Mouse (Mus musculus): ENCODE data around the gene Acot11. TPM values are rescaled to one million over a fixed set of nuclear protein-coding genes. Genes with fewer than 3 reads are reported as not detected.
A peak's percentile ranks its signal among the peaks of the same experiment; 100 is the strongest.

Acot11 gene
- polyA plus RNA-seq, 1 experiment from 2014 or later: 2.7 TPM

GRCm38 (mm10) chr4:106705096-106705665 is 99.6 kb downstream of the Acot11 start:
- Histone ChIP-seq H3K9ac (no peak overlapping the region), H3K4me3 (replicated peaks) (no peak overlapping the region), H3K4me1 (peaks cover 20% of the 10 kb centered on the region), H3K4me2 (no peak overlapping the region), H3K36me3 (no peaks in the 10 kb centered on the region), H3K27me3 (peaks cover 3% of the 10 kb centered on the region; the same call in 1 of the 2 replicates), H3K27ac (no peak overlapping the region), H3K9me3 (replicated peaks) (no peaks in the 10 kb centered on the region)
- no peak for ATAC-seq (replicated peaks; ENCODE audit: low FRiP score)
- 55% methylated on average over 8 of the region's 8 CpGs for WGBS

- no peaks in the 10 kb centered on the region for H3K9me3 ChIP-seq (replicated peaks)
- H3K27me3 ChIP-seq: peaks cover 3% of the 10 kb centered on the region; the same call in 1 of the 2 replicates
- no peak overlapping the region for H3K4me2 ChIP-seq
- peaks cover 25% of the 10 kb centered on the region for H3K4me1 ChIP-seq
- no peak overlapping the region for H3K4me3 ChIP-seq (replicated peaks)
- no peak overlapping the region for H3K27ac ChIP-seq
- H3K9ac ChIP-seq: no peak overlapping the region
- 60% methylated on average over 11 of the region's 11 CpGs for WGBS
- ATAC-seq (replicated peaks; ENCODE audit: low FRiP score): no peak
- no peaks in the 10 kb centered on the region for H3K36me3 ChIP-seq
Measured at GRCm38 (mm10) chr4:106704416-106704815, 100.4 kb downstream of the Acot11 start.

GRCm38 (mm10) chr4:106703956-106704355 is 100.8 kb downstream of the Acot11 start:
- ATAC-seq (replicated peaks; ENCODE audit: low FRiP score): no peak
- H3K4me2 ChIP-seq: no peak overlapping the region
- H3K27ac ChIP-seq: no peak overlapping the region
- peaks cover 25% of the 10 kb centered on the region for H3K4me1 ChIP-seq
- no peak overlapping the region for H3K9ac ChIP-seq
- H3K36me3 ChIP-seq: no peaks in the 10 kb centered on the region
- no peak overlapping the region for H3K4me3 ChIP-seq (replicated peaks)
- no peaks in the 10 kb centered on the region for H3K9me3 ChIP-seq (replicated peaks)
- WGBS: 79% methylated on average over 10 of the region's 10 CpGs
- H3K27me3 ChIP-seq: peaks cover 3% of the 10 kb centered on the region; the same call in 1 of the 2 replicates

GRCm38 (mm10) chr4:106700798-106701197 is 104.0 kb downstream of the Acot11 start:
- Histone ChIP-seq H3K27ac (no peak overlapping the region), H3K4me2 (no peak overlapping the region), H3K9me3 (replicated peaks) (no peaks in the 10 kb centered on the region), H3K4me1 (peaks cover 19% of the 10 kb centered on the region), H3K4me3 (replicated peaks) (no peak overlapping the region), H3K27me3 (peaks cover 3% of the 10 kb centered on the region; the same call in 1 of the 2 replicates), H3K9ac (no peak overlapping the region), H3K36me3 (no peaks in the 10 kb centered on the region)
- WGBS: 28% methylated on average over 4 of the region's 4 CpGs
- no peak for ATAC-seq (replicated peaks; ENCODE audit: low FRiP score)

- H3K9ac ChIP-seq: no peak overlapping the region
- peaks cover 19% of the 10 kb centered on the region for H3K4me1 ChIP-seq
- peaks cover 3% of the 10 kb centered on the region; the same call in 1 of the 2 replicates for H3K27me3 ChIP-seq
- no peak overlapping the region for H3K27ac ChIP-seq
- 0 out of 2 replicates have a peak overlapping the region, but pooled peaks have one; percentile 25 for H3K4me2 ChIP-seq
- H3K36me3 ChIP-seq: no peaks in the 10 kb centered on the region
- peak; percentile 59 for ATAC-seq (replicated peaks; ENCODE audit: low FRiP score)
- H3K4me3 ChIP-seq (replicated peaks): no peak overlapping the region
- no peaks in the 10 kb centered on the region for H3K9me3 ChIP-seq (replicated peaks)
- WGBS: 16% methylated on average over 9 of the region's 9 CpGs
Measured at GRCm38 (mm10) chr4:106699989-106700388, 104.8 kb downstream of the Acot11 start.

Other genes with a start within 250 kb of the Acot11 start
- gene Dhcr24, start 244.0 kb downstream of the Acot11 start, polyA plus RNA-seq (2015; fragmentation: Nextera tagmentation; extraction: Ambion mirVana): 4.6 and 4.8 TPM in 2 replicates
- gene Lexm, start 187.8 kb downstream of the Acot11 start, polyA plus RNA-seq (2015; fragmentation: Nextera tagmentation; extraction: Ambion mirVana): not detected in 2 replicates
- gene Ttc22, start 182.6 kb downstream of the Acot11 start, polyA plus RNA-seq (2015; fragmentation: Nextera tagmentation; extraction: Ambion mirVana): 5.8 and 6.0 TPM in 2 replicates
- gene Pars2, start 153.9 kb downstream of the Acot11 start, polyA plus RNA-seq (2015; fragmentation: Nextera tagmentation; extraction: Ambion mirVana): 13.4 and 14.8 TPM in 2 replicates
- gene Ttc4, start 126.1 kb downstream of the Acot11 start, polyA plus RNA-seq (2015; fragmentation: Nextera tagmentation; extraction: Ambion mirVana): 98.1 and 104 TPM in 2 replicates
- gene Mroh7, start 74.1 kb downstream of the Acot11 start, polyA plus RNA-seq (2015; fragmentation: Nextera tagmentation; extraction: Ambion mirVana): 0.52 and 0.57 TPM in 2 replicates
- gene Fam151a, start 71.1 kb downstream of the Acot11 start, polyA plus RNA-seq (2015; fragmentation: Nextera tagmentation; extraction: Ambion mirVana): 5.3 and 5.7 TPM in 2 replicates
- gene Ssbp3, start 105.7 kb upstream of the Acot11 start, polyA plus RNA-seq (2015; fragmentation: Nextera tagmentation; extraction: Ambion mirVana): 99.4 and 108 TPM in 2 replicates